In the genomic region with DNA sequence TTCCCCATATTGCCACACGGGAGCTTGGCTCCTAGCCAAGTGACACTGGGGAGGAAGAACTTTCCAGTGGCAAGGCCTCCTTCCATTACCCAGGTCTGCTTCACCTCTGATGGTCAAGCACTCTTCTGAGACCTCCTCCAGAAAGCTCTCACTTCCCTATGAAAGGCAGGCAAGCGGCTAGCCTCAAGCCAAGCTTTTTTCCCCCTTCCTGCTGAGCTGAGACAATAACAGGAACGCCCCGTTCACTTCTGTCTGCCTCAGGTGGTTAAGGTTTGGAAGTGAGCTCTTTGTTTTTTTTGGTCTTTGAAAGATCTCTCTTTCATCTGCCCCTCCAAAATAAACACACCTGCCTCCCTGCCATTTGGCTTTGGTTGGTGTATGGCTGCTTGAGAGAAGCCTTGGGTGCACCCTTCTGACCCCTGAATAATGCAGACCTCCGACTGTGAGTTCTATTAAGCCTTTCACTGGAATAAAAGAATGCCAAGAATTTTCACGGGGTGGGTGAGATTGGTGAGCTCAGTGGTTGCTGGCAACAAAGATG, we compare ENCODE assay signal across 8 mouse cellular contexts. TPM values are rescaled to one million over a fixed set of nuclear protein-coding genes. Genes with fewer than 3 reads are reported as not detected.
DNase-seq lines count a peak whose midpoint lies in the region; ATAC-seq lines count a peak whose summit lies in the region.

Pef1 (plus strand) TSS at position 448 of the 541 bp plus-strand sequence.

- H3K27ac ChIP-seq in neural tube, embryonic 11.5 days (ENCODE audit: low read depth, low read length), result no peak within 1 kb of the TSS
- peak within 1 kb of the TSS; percentile 20; the same call in 1 of the 2 replicates for H3K27ac ChIP-seq in embryonic facial prominence, embryonic 12.5 days
- H3K27ac ChIP-seq in heart, embryonic 15.5 days, result no peak within 1 kb of the TSS

- H3K9ac ChIP-seq in neural tube, embryonic 11.5 days (ENCODE audit: low read length), result no peak within 1 kb of the TSS
- H3K9ac ChIP-seq in embryonic facial prominence, embryonic 12.5 days, result no peak within 1 kb of the TSS
- H3K9ac ChIP-seq in heart, embryonic 15.5 days, result no peak within 1 kb of the TSS

- no peaks in the 10 kb centered on the region for H3K36me3 ChIP-seq in neural tube, embryonic 11.5 days (ENCODE audit: control insufficient read depth, insufficient read depth, low read length)
- H3K36me3 ChIP-seq in embryonic facial prominence, embryonic 12.5 days, result no peaks in the 10 kb centered on the region
- H3K36me3 ChIP-seq in heart, embryonic 15.5 days, result no peaks in the 10 kb centered on the region

- H3K27me3 ChIP-seq in neural tube, embryonic 11.5 days (ENCODE audit: control insufficient read depth, insufficient read depth, low read length), result no peaks in the 10 kb centered on the region
- H3K27me3 ChIP-seq in embryonic facial prominence, embryonic 12.5 days, result peaks cover 3% of the 10 kb centered on the region; the same call in 1 of the 2 replicates
- H3K27me3 ChIP-seq in heart, embryonic 15.5 days, result peaks cover 10% of the 10 kb centered on the region

- no peak for ATAC-seq in neural tube, embryonic 11.5 days (ENCODE audit: insufficient read depth, low FRiP score, low TSS enrichment)
- ATAC-seq in embryonic facial prominence, embryonic 12.5 days (ENCODE audit: insufficient number of reproducible peaks, insufficient read depth, low FRiP score, low TSS enrichment), result no peak
- ATAC-seq in heart, embryonic 15.5 days (replicated peaks; ENCODE audit: insufficient number of reproducible peaks, insufficient read depth, low FRiP score, low read depth), result no peak

- H3K9me3 ChIP-seq in neural tube, embryonic 11.5 days (ENCODE audit: control insufficient read depth, low read length), result no peaks in the 10 kb centered on the region; the same call in 1 of the 2 replicates
- no peaks in the 10 kb centered on the region for H3K9me3 ChIP-seq in embryonic facial prominence, embryonic 12.5 days
- H3K9me3 ChIP-seq in heart, embryonic 15.5 days (replicated peaks), result no peaks in the 10 kb centered on the region

- intact Hi-C loops in left cerebral cortex, postnatal 36 days (cut with DNase I), result no loop called here

- no peak within 1 kb of the TSS for H3K4me3 ChIP-seq in neural tube, embryonic 11.5 days (ENCODE audit: low read depth, low read length)
- H3K4me3 ChIP-seq in embryonic facial prominence, embryonic 12.5 days, result no peak within 1 kb of the TSS
- H3K4me3 ChIP-seq in heart, embryonic 15.5 days, result no peak within 1 kb of the TSS

- 5% methylated on average over 6 of the region's 6 CpGs for WGBS in neural tube, embryonic 11.5 days
- WGBS in embryonic facial prominence, embryonic 12.5 days, result 6% methylated on average over 6 of the region's 6 CpGs
- 9% methylated on average over 6 of the region's 6 CpGs for WGBS in heart, embryonic 15.5 days

- no peak within 1 kb of the TSS for H3K4me2 ChIP-seq in neural tube, embryonic 11.5 days (ENCODE audit: low read depth)
- H3K4me2 ChIP-seq in embryonic facial prominence, embryonic 12.5 days (replicated peaks), result no peak within 1 kb of the TSS
- no peak within 1 kb of the TSS for H3K4me2 ChIP-seq in heart, embryonic 15.5 days

- no peak for DNase-seq in neural tube, embryonic 11.5 days (ENCODE audit: low spot score)
- no peak for DNase-seq in neural tube, embryonic 10.5 days (ENCODE audit: extremely low spot score, low spot score)
- no peak for DNase-seq in left cerebral cortex, postnatal 36 days (ENCODE audit: low spot score in 2 of 2)
- DNase-seq in mesoderm, embryonic 11.5 days (ENCODE audit: low read depth, low spot score), result peak; percentile 36
- no peak for DNase-seq in ovary, postnatal 36 days (ENCODE audit: low spot score)
- DNase-seq in natural killer cell, adult 2 months (ENCODE audit: low spot score in 2 of 2), result no peak

- H3K4me1 ChIP-seq in neural tube, embryonic 11.5 days (ENCODE audit: control insufficient read depth, insufficient read depth, low read length), result peaks cover 3% of the 10 kb centered on the region; the same call in 1 of the 2 replicates
- peaks cover 17% of the 10 kb centered on the region for H3K4me1 ChIP-seq in embryonic facial prominence, embryonic 12.5 days
- H3K4me1 ChIP-seq in heart, embryonic 15.5 days (replicated peaks), result peaks cover 11% of the 10 kb centered on the region

RNA-seq across cellular contexts. Expression of gene Pef1, which starts in this region (rescaled TPM):
- 73.5 and 75.0 TPM in 2 replicates for polyA plus RNA-seq in neural tube, embryonic 11.5 days (2014; fragmentation: Nextera tagmentation; extraction: Ambion mirVana)
- polyA plus RNA-seq in embryonic facial prominence, embryonic 12.5 days (2016; fragmentation: Nextera tagmentation; extraction: Ambion mirVana), result 65.6 and 69.5 TPM in 2 replicates
- 48.9 and 63.0 TPM in 2 replicates for polyA plus RNA-seq in heart, embryonic 15.5 days (2015; fragmentation: Nextera tagmentation; extraction: Ambion mirVana)
- total RNA-seq in left cerebral cortex, postnatal 36 days (2021), result 10 to 100 TPM; 66.4 to 74.5 TPM
